Mouse (Mus musculus) ES-Bruce4 (cell line): Measurements from ENCODE around the gene Col20a1.

Experiments used
- CTCF ChIP-seq: IDR thresholded peaks from one replicate; pipeline ENCODE4 v1.8.1; 2011; ENCODE audit warnings: low read depth, low read length
- EP300 ChIP-seq: IDR thresholded peaks from 2 replicates; pipeline ENCODE4 v1.6.1; 2011; ENCODE audit warnings: low read depth, low read length; ENCODE audit not compliant: insufficient read depth
- POLR2A ChIP-seq: IDR thresholded peaks from one replicate; pipeline ENCODE4 v1.8.1; 2011; ENCODE audit warnings: low read length; ENCODE audit not compliant: insufficient read depth

DNA sequence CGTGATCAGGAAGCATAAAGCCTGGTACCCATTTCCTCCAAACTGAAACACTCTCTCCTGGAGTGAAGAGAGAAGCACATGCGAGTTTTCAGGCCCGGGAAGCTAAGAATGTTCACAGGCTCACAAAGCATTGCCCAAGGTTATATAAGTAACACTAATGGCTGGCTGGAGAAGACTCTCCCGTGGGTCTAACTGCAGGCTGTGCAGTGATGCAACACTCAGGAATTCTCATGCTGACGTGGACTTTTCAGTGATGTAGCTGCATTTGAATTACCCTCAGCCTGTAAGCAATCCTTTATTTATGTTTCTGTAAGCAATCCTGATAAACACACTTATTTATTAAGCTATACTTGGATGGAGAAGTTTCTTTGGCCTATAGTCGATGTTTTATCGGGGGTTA, 26.7 kb upstream of the Col20a1 start:
- TF ChIP-seq EP300 = no peak
- no peak for TF ChIP-seq CTCF
- TF ChIP-seq POLR2A = no peak
